Mouse (Mus musculus) heart, embryonic 16.5 days (tissue): ENCODE results near the gene BC048562. TPM values are rescaled to one million over a fixed set of nuclear protein-coding genes. Genes with fewer than 3 reads are reported as not detected.
A peak's percentile ranks its signal among the peaks of the same experiment; 100 is the strongest.

ENCODE experiments used
- ATAC-seq: fragments of 200-750 bp; cut with Nextera tagmentation; replicated peaks from 2 replicates; pipeline ENCODE4 v1.8.0; 2017; ENCODE audit warnings: moderate number of reproducible peaks; ENCODE audit not compliant: insufficient read depth, low FRiP score; ENCODE audit errors: extremely low read depth
- H3K27ac ChIP-seq: fragments of 300-500 bp; sonication (generic); 2 replicates; pipeline ENCODE4 v1.5.1; 2014; ENCODE audit warnings: mild to moderate bottlenecking, low read length, control low read depth, moderate library complexity
- H3K27me3 ChIP-seq: fragments of 300-500 bp; sonication (generic); 2 replicates; pipeline ENCODE4 v1.6.1; 2014; ENCODE audit warnings: low read length, mixed read lengths; ENCODE audit not compliant: control insufficient read depth, insufficient read depth
- H3K36me3 ChIP-seq: fragments of 300-500 bp; sonication (generic); 2 replicates; pipeline ENCODE4 v1.6.1; 2014; ENCODE audit not compliant: control insufficient read depth, insufficient read depth
- H3K4me1 ChIP-seq: fragments of 300-500 bp; sonication (generic); 2 replicates; pipeline ENCODE4 v1.6.1; 2014; ENCODE audit warnings: low read length, mixed read lengths; ENCODE audit not compliant: control insufficient read depth, insufficient read depth
- H3K4me2 ChIP-seq: fragments of 300-500 bp; sonication (generic); 2 replicates; pipeline ENCODE4 v1.6.1; 2014; ENCODE audit warnings: low read depth, mild to moderate bottlenecking, control low read depth, low read length
- H3K4me3 ChIP-seq: fragments of 300-500 bp; sonication (generic); 2 replicates; pipeline ENCODE4 v1.5.1; 2014; ENCODE audit warnings: mild to moderate bottlenecking, control low read depth, low read length
- H3K9ac ChIP-seq: fragments of 300-500 bp; sonication (generic); 2 replicates; pipeline ENCODE4 v1.6.1; 2014; ENCODE audit warnings: low read length, control low read depth
- H3K9me3 ChIP-seq: fragments of 300-500 bp; sonication (generic); replicated peaks from 2 replicates; pipeline ENCODE4 v1.6.1; 2016; ENCODE audit warnings: low read length; ENCODE audit not compliant: control insufficient read depth
- WGBS: fragments of 180-500 bp; shearing (Covaris S2); extraction: QIAGEN DNeasy Blood & Tissue Kit; methylation state at CpG from one replicate; pipeline ENCODE4 v1.1.7; 2014; 5-methylcytosine and 5-hydroxymethylcytosine counted together
- polyA plus RNA-seq: library from polyadenylated mRNA; unstranded; fragments of >200 nt; fragmentation: Nextera tagmentation; extraction: Ambion mirVana; gene quantifications from 2 replicates; pipeline ENCODE4 v1.2.1, GENCODE M21; 2015

Gene BC048562
- polyA plus RNA-seq, 1 experiment from 2014 or later: not detected

DNA sequence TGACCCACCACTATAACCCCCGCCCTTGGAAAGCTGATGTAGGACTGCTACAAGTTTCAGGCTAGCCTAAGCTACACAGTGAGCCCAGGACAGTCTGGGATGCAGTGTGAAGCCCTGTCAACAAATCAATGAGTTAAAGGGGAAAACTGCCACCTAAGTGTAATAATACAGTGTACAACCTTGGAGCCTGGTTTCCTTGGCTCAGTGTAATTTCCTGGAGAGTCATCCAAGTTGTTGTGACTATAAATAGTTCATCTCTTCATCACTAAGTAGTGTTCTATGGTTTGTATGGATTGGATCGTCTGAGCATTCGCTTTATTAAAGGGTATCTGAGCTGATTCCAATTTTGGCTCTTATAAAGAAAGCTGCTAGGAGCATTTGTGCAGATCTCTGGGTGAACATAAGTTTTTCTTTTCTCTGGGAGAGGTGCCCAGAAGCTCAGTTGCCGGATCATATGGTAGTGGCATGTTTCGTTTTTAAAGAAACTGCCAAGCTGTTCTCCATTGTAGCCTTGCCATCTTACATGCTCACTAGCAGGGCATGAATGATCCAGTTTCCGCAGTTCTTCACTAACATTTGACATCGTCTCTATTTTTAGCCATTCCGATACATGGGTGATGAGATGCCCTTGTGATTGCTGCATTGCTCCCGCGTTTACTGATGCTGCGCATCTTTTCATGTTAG lies 5.1 kb downstream of the BC048562 start:
- ATAC-seq: 0 out of 2 replicates have a peak, but pooled peaks have one; percentile 63
- Histone ChIP-seq H3K36me3 (no peaks in the 10 kb centered on the region), H3K4me1 (peaks cover 24% of the 10 kb centered on the region), H3K4me2 (peak overlapping the region; percentile 50), H3K27ac (peak overlapping the region; percentile 74), H3K27me3 (no peaks in the 10 kb centered on the region), H3K4me3 (no peak overlapping the region), H3K9ac (peak overlapping the region; percentile 21; the same call in 1 of the 2 replicates), H3K9me3 (no peaks in the 10 kb centered on the region)
- 43% methylated on average over 11 of the region's 11 CpGs for WGBS

DNA sequence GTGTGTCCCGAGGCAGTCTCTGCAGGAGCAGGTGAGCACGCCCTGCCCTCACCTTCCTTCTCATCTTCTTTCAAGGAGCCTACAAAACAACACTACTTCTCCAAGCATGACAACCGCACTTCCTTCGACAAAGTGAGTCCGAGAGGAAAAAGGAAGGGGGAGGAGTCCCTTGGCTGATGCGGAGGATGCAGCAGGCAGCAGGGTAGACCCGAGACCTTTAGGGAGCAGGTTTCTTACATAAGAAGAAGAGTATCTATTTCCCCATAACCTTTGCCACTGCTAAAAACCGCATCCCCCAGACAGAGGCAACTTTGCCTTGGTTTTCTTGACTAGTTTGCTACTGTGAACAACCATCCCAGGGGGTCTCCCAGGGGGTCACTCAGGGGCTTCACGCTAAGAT lies 8.8 kb downstream of the BC048562 start:
- no peak overlapping the region for H3K4me2 ChIP-seq
- H3K27ac ChIP-seq: no peak overlapping the region
- ATAC-seq: no peak
- H3K9ac ChIP-seq: no peak overlapping the region
- 59% methylated on average over 9 of the region's 9 CpGs for WGBS
- no peak overlapping the region for H3K4me3 ChIP-seq
- peaks cover 7% of the 10 kb centered on the region; the same call in 1 of the 2 replicates for H3K36me3 ChIP-seq
- no peaks in the 10 kb centered on the region for H3K27me3 ChIP-seq
- peaks cover 36% of the 10 kb centered on the region for H3K4me1 ChIP-seq
- H3K9me3 ChIP-seq: no peaks in the 10 kb centered on the region

DNA sequence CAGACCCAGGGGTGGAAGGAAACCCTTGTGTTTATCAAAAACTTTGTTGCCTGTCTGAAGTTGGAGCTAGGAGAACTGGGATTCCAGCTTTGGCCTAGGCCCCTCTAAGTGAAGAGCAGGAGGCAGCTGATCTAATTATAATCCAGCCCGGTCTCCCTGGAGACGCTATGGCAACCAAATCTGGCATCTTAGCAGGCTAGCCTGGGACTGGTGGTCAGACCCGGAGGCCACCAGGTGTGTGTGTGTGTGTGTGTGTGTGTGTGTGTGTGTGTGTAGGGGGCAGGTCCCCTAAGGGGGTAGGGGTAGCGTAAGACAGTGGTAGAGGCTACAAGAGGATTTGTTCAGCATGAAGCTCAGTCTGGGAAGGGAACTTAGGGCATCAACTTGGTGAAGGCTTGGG lies 13.6 kb downstream of the BC048562 start:
- peak overlapping the region; percentile 20; the same call in 1 of the 2 replicates for H3K4me3 ChIP-seq
- no peaks in the 10 kb centered on the region for H3K9me3 ChIP-seq
- peaks cover 32% of the 10 kb centered on the region for H3K4me1 ChIP-seq
- peak overlapping the region; percentile 90 for H3K27ac ChIP-seq
- peaks cover 7% of the 10 kb centered on the region; the same call in 1 of the 2 replicates for H3K36me3 ChIP-seq
- peak; percentile 46 for ATAC-seq
- no peaks in the 10 kb centered on the region for H3K27me3 ChIP-seq
- WGBS: 39% methylated on average over 4 of the region's 4 CpGs
- peak overlapping the region; percentile 61 for H3K9ac ChIP-seq
- H3K4me2 ChIP-seq: peak overlapping the region; percentile 59

DNA sequence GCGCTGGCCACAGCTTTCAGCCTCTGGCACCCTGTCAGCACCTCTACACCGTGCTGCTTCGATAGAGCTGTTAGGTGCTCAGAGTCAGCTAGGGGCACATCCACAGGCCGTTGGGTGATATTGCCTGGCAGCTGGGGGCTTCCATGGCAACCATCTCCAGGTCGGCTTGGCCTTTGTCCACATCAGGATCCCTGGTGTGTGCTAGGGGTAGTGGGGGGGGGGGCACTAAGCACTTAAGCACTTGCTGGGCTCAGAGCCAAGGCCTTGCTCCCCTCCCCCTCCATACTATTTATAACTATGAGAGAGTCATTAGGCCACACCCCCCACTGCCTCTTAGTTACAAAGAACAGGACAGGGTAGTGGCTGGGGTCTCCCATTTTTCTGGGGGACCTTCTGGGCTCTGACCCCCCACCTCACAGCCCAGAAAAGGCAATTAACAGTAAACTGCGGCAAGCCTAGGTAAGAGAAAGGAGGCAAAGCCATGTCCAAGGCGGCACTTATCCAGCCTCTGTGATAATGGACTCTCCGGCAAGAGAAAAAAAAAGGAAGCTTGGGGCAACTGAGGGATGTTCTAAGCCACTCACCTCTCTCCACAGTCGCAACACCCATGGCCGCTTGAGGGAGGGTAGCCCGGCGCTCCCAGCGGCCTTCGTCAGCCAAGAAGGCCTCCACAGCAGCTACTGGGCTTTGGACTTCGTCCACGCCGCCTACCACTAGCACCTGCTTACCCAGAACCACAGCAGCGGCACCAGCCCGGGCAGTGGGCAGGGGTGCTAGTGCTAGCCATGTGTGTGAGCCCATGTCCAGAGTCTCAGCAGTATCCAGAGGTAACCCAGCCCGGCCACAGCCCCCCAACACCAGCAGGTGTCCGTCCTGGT lies 14.2 kb downstream of the BC048562 start:
- WGBS: 35% methylated on average over 21 of the region's 21 CpGs
- Histone ChIP-seq H3K4me1 (peaks cover 32% of the 10 kb centered on the region), H3K27ac (peak overlapping the region; percentile 90), H3K36me3 (peaks cover 7% of the 10 kb centered on the region; the same call in 1 of the 2 replicates), H3K4me3 (peak overlapping the region; percentile 73), H3K4me2 (peak overlapping the region; percentile 98), H3K9me3 (no peaks in the 10 kb centered on the region), H3K27me3 (no peaks in the 10 kb centered on the region), H3K9ac (peak overlapping the region; percentile 82)
- peak; percentile 84 for ATAC-seq

- H3K36me3 ChIP-seq: peaks cover 7% of the 10 kb centered on the region; the same call in 1 of the 2 replicates
- H3K4me1 ChIP-seq: peaks cover 32% of the 10 kb centered on the region
- WGBS: 59% methylated on average over 6 of the region's 6 CpGs
- peak overlapping the region; percentile 98 for H3K4me2 ChIP-seq
- H3K27ac ChIP-seq: peak overlapping the region; percentile 90
- peak overlapping the region; percentile 73 for H3K4me3 ChIP-seq
- ATAC-seq: no peak
- no peaks in the 10 kb centered on the region for H3K27me3 ChIP-seq
- peak overlapping the region; percentile 82 for H3K9ac ChIP-seq
- no peaks in the 10 kb centered on the region for H3K9me3 ChIP-seq
Observed at GRCm38 (mm10) chr9:108451170-108451493, 14.8 kb downstream of the BC048562 start.

GRCm38 (mm10) chr9:108451519-108452160 lies 15.4 kb downstream of the BC048562 start:
- Histone ChIP-seq H3K9ac (peak overlapping the region; percentile 82), H3K4me2 (peak overlapping the region; percentile 98), H3K4me3 (peak overlapping the region; percentile 73), H3K27ac (peak overlapping the region; percentile 90), H3K9me3 (no peaks in the 10 kb centered on the region), H3K27me3 (no peaks in the 10 kb centered on the region), H3K36me3 (peaks cover 7% of the 10 kb centered on the region; the same call in 1 of the 2 replicates), H3K4me1 (peaks cover 32% of the 10 kb centered on the region)
- WGBS: 42% methylated on average over 6 of the region's 6 CpGs
- no peak for ATAC-seq

DNA sequence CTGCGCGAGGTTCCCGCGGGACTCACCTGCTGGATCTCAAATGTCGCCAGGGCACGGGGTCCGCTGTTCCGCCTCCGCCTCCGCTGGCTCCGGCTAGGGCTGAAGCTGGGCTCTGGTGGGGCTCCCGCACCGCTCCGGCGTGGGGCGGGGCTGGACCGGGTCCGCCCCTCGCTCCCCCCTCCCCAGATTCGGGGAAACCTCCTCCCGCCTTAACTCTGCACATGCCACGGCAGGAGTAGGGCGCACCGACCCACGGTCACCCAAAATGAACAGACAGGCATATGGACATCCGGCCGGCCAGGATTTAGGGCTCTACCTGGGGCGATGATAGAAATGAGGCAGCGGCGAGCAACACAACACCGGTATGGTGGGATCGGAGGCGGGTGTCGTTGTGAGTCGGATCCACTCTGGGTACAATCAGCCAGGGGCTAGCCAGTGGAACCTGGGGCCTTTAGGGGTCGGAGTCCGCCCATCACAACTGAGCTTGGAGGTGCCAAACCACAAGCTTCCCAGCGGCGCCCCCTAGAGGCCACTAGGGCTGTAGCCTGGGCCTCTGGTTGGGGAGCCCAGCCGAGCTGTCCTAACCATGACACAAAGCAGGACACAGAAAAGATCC lies 16.1 kb downstream of the BC048562 start:
- under 1% methylated on average over 40 of the region's 40 CpGs for WGBS
- Histone ChIP-seq H3K27me3 (no peaks in the 10 kb centered on the region), H3K9me3 (no peaks in the 10 kb centered on the region), H3K4me1 (peaks cover 32% of the 10 kb centered on the region), H3K4me2 (peak overlapping the region; percentile 98), H3K36me3 (peaks cover 7% of the 10 kb centered on the region; the same call in 1 of the 2 replicates), H3K9ac (peak overlapping the region; percentile 82), H3K27ac (peak overlapping the region; percentile 90), H3K4me3 (peak overlapping the region; percentile 73)
- ATAC-seq: peak; percentile 76

DNA sequence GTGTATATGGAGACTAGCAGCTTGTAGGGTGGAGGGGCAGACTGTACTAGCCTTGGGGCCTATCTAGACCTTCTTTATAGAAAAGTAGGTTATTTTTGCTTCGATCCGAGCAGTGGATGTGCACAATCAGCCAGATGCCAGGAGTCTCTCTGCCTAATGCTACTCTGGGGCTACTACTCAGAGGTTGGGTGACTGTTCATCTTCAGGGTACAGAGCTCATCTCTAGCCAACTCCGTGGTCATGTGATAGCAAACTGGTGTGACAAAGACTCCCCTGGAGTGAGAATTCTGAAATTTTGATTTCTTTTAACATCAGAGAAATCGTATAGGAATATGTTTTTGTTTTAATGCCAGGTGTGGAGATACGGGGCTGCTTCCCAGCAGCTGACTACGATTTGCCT lies 16.6 kb downstream of the BC048562 start:
- Histone ChIP-seq H3K27ac (peak overlapping the region; percentile 90), H3K4me1 (peaks cover 32% of the 10 kb centered on the region), H3K9ac (peak overlapping the region; percentile 82), H3K27me3 (no peaks in the 10 kb centered on the region), H3K9me3 (no peaks in the 10 kb centered on the region), H3K4me2 (peak overlapping the region; percentile 98), H3K4me3 (peak overlapping the region; percentile 73), H3K36me3 (peaks cover 2% of the 10 kb centered on the region; the same call in 1 of the 2 replicates)
- no peak for ATAC-seq
- 43% methylated on average over 6 of the region's 6 CpGs for WGBS
